Mouse (Mus musculus) stomach, postnatal 0 days (tissue): ENCODE measurements around the gene Lrrc59. TPM values are rescaled to one million over a fixed set of nuclear protein-coding genes. Genes with fewer than 3 reads are reported as not detected.

Experiments
- ATAC-seq: fragments of 200-750 bp; cut with Nextera tagmentation; 2 replicates; pipeline ENCODE4 v1.8.0; 2017; ENCODE audit not compliant: low FRiP score, low TSS enrichment
- DNase-seq: peaks from one replicate; pipeline ENCODE4 v3.0.0-alpha.2; 2016; ENCODE audit warnings: low spot score
- H3K27ac ChIP-seq: fragments of 300-500 bp; sonication (generic); replicated peaks from 2 replicates; pipeline ENCODE4 v1.5.1; 2014; ENCODE audit warnings: mild to moderate bottlenecking, control low read depth
- H3K27me3 ChIP-seq: fragments of 300-500 bp; sonication (generic); 2 replicates; pipeline ENCODE4 v1.6.1; 2014; ENCODE audit warnings: low read length; ENCODE audit not compliant: control insufficient read depth, insufficient read depth
- H3K36me3 ChIP-seq: fragments of 300-500 bp; sonication (generic); 2 replicates; pipeline ENCODE4 v1.6.1; 2014; ENCODE audit warnings: low read length, mixed read lengths; ENCODE audit not compliant: control insufficient read depth, insufficient read depth
- H3K4me1 ChIP-seq: fragments of 300-500 bp; sonication (generic); replicated peaks from 2 replicates; pipeline ENCODE4 v1.6.1; 2014; ENCODE audit warnings: antibody characterized with exemption; ENCODE audit not compliant: control insufficient read depth, insufficient read depth
- H3K4me2 ChIP-seq: fragments of 300-500 bp; sonication (generic); replicated peaks from 2 replicates; pipeline ENCODE4 v1.6.1; 2014; ENCODE audit warnings: low read depth, mild to moderate bottlenecking, control low read depth, moderate library complexity
- H3K4me3 ChIP-seq: fragments of 300-500 bp; sonication (generic); 2 replicates; pipeline ENCODE4 v1.5.1; 2014; ENCODE audit warnings: low read depth, low read length, control low read depth
- H3K9ac ChIP-seq: fragments of 300-500 bp; sonication (generic); 2 replicates; pipeline ENCODE4 v1.6.1; 2014; ENCODE audit warnings: mild to moderate bottlenecking, low read length, control low read depth, mixed read lengths
- H3K9me3 ChIP-seq: fragments of 300-500 bp; sonication (generic); 2 replicates; pipeline ENCODE4 v1.6.1; 2016; ENCODE audit warnings: low read length; ENCODE audit not compliant: control insufficient read depth
- CTCF ChIP-seq: IDR thresholded peaks from 2 replicates; pipeline ENCODE4 v1.5.1; 2016; ENCODE audit warnings: antibody characterized with exemption, low read depth, mild to moderate bottlenecking, moderate library complexity
- EP300 ChIP-seq: optimal IDR thresholded peaks from 2 replicates; pipeline ENCODE3; 2016; ENCODE audit warnings: antibody characterized with exemption
- WGBS: fragments of 180-500 bp; shearing (Covaris S2); extraction: QIAGEN DNeasy Blood & Tissue Kit; methylation state at CpG from one replicate; pipeline ENCODE4 v1.1.7; 2014; 5-methylcytosine and 5-hydroxymethylcytosine counted together
- polyA plus RNA-seq: library from polyadenylated mRNA; unstranded; fragments of >200 nt; fragmentation: Nextera tagmentation; extraction: Ambion mirVana; gene quantifications from 2 replicates; pipeline ENCODE4 v1.2.1, GENCODE M21; 2015

The Lrrc59 gene
- polyA plus RNA-seq: 101 and 109 TPM in 2 replicates

DNA sequence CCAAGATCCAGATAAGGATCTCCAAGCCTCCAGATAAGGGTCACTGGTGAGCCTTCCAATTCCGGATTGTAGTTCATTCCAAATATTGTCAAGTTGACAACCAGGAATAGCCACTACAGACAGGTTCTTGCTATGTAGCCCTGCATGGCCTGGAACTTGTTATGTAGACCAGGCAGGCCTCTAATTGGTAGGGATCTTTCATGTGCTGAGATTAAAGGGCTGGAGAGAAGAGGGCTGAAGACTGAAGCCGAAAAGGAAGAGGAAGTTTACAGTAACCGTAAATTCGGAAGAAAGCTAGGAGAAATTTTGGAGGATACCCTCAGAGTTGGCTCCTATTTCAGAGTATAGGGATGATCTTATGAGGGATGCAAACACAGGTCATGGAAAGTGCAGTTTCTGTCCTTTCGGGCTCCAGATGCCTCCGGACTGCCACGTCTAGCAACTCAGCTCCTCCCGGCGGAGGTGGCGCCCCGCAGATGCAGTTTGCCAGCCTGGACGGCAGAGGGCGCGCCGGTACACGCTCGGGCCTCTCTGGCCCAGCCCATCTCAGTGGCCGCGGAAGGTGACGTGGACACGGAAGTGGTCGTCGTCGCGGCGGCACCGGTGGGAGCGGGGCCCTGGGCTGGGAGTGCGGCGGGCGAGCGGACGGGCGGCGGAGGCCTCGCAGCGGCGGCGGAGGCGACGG is at the start of gene Lrrc59:
Lrrc59 (plus strand) TSS at position 569 of the 685 bp plus-strand sequence.
- peak within 1 kb of the TSS; percentile 86 for H3K9ac ChIP-seq
- TF ChIP-seq EP300: no peak
- TF ChIP-seq CTCF: peak; percentile 97
- H3K4me1 ChIP-seq: no peaks in the 10 kb centered on the region
- no peaks in the 10 kb centered on the region for H3K27me3 ChIP-seq
- peak; percentile 97 for DNase-seq
- peak; percentile 96 for ATAC-seq
- peak within 1 kb of the TSS; percentile 88 for H3K27ac ChIP-seq
- 5% methylated on average over 30 of the region's 41 CpGs for WGBS
- peak within 1 kb of the TSS; percentile 94 for H3K4me3 ChIP-seq
- no peaks in the 10 kb centered on the region for H3K9me3 ChIP-seq
- H3K4me2 ChIP-seq: peak within 1 kb of the TSS; percentile 95
- H3K36me3 ChIP-seq: peaks cover 13% of the 10 kb centered on the region

DNA sequence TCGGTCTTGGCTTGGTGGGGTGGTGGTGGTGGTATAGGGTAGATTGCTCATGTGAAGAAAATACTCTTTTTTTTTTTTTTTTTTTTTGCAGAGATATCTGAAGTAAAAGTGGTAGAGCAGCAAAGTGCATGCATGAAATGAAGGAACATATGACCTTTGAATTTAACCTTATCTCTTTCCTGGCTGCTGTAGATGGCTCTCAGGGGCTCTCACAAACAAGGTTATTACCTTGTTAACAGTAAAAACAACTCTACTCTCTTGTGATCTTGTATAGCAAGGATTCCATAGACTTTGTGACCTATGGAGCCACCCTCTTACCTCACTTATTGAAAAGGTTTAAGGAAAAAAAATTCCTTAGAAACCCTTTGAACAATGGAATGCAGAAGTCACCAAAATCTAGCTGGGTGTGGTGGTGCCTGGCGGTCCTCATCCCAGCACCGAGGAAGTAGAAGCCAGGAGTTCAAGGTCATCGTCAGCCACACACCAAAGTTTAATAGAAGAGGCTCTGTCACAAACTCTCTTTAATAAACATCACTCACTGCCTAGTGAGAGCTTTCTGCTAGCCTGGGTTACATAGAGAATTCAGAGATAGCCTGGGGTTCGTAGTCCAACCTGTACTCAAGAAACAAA is 49.3 kb upstream of the Lrrc59 start:
- H3K27ac ChIP-seq: no peak overlapping the region
- no peaks in the 10 kb centered on the region for H3K36me3 ChIP-seq
- 82% methylated on average over 5 of the region's 5 CpGs for WGBS
- TF ChIP-seq CTCF (no peak), EP300 (no peak)
- H3K9me3 ChIP-seq: no peaks in the 10 kb centered on the region
- no peaks in the 10 kb centered on the region for H3K4me1 ChIP-seq
- no peak overlapping the region for H3K4me3 ChIP-seq
- no peaks in the 10 kb centered on the region for H3K27me3 ChIP-seq
- no peak for ATAC-seq
- H3K4me2 ChIP-seq: no peak overlapping the region
- no peak overlapping the region for H3K9ac ChIP-seq
- no peak for DNase-seq

DNA sequence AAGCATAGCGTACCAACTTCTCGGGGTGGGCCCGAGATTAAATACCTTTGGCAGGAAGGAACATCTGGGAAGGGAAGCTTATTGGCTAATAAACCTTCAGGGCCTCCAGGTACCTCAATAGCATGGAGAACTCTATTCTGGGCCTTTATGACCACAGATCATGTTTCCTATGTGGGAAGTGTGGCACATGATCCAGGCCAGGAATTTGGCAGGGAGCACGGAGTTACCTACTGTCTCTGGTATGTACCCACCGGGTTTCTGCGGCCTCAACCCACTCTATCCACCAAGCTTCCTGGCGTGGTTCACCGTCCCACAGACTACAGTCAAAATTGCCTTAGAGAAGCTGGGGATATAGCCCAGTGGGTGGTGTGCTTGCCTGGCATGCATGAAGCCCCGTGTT is 44.5 kb upstream of the Lrrc59 start:
- Histone ChIP-seq H3K27me3 (no peaks in the 10 kb centered on the region), H3K27ac (no peak overlapping the region), H3K9ac (no peak overlapping the region), H3K4me3 (no peak overlapping the region), H3K4me1 (no peaks in the 10 kb centered on the region), H3K9me3 (no peaks in the 10 kb centered on the region), H3K36me3 (no peaks in the 10 kb centered on the region), H3K4me2 (no peak overlapping the region)
- ATAC-seq: no peak
- no peak for DNase-seq
- WGBS: 89% methylated on average over 9 of the region's 9 CpGs
- TF ChIP-seq EP300: no peak
- no peak for TF ChIP-seq CTCF

DNA sequence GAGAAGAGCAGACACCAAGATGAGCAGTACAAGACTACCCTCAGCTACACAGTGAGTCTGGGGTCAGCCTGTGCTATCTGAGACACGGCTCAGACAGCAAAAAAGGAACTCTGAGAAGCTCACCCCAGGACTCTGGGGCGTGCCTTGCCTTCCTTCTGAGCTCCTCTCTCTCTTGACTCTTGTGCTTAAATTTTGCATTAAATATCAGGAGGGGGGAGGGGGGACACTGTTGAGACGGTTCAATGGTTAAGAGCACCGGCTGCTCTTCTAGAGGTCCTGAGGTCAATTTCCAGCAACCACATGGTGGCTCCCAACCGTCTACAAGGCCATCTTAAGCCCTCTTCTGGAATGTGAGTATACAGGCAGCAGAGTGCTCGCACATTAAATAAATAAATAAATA is 42.1 kb upstream of the Lrrc59 start:
- WGBS: 80% methylated on average over 6 of the region's 6 CpGs
- H3K4me2 ChIP-seq: no peak overlapping the region

DNA sequence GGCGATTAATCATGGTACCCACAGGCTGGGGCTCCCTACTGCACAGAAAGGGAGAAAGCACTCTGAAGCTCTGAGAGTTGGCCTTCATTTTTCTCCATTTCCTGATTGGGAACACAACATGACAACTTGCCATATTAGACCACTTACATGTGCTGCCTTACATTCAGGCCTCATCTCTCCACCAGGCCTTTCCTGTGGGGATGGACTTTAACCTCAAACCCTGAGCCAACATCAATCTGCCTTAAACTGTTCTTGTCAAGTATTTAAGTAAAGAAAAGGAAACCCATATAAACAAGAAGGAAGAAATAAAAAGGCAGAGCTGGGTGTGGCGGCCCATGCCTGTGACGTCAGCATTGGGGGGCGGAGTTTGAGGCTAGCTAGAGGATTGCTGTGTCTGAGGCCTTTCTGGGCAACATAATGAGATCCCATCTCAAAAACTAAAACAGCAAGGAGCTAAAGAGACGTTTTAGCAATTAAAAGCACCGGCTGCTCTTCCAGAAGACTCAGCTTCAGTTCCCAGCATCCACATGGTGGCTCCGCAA is 33.2 kb upstream of the Lrrc59 start:
- ATAC-seq (peak; percentile 61), DNase-seq (peak; percentile 85)
- 61% methylated on average over 7 of the region's 7 CpGs for WGBS
- H3K36me3 ChIP-seq: no peaks in the 10 kb centered on the region
- no peaks in the 10 kb centered on the region for H3K4me1 ChIP-seq
- no peak overlapping the region for H3K4me3 ChIP-seq
- 0 out of 2 replicates have a peak overlapping the region, but pooled peaks have one; percentile 13 for H3K27ac ChIP-seq
- H3K27me3 ChIP-seq: no peaks in the 10 kb centered on the region
- no peak overlapping the region for H3K4me2 ChIP-seq
- no peak overlapping the region for H3K9ac ChIP-seq
- no peak for TF ChIP-seq CTCF
- no peak for TF ChIP-seq EP300
- H3K9me3 ChIP-seq: no peaks in the 10 kb centered on the region

More for the DNA sequence above, 42.1 kb upstream of the Lrrc59 start:
- no peak for TF ChIP-seq EP300
- TF ChIP-seq CTCF: no peak
- no peaks in the 10 kb centered on the region for H3K9me3 ChIP-seq
- no peak for ATAC-seq
- no peak for DNase-seq
- H3K4me1 ChIP-seq: no peaks in the 10 kb centered on the region
- H3K36me3 ChIP-seq: no peaks in the 10 kb centered on the region
- H3K9ac ChIP-seq: no peak overlapping the region
- H3K27me3 ChIP-seq: no peaks in the 10 kb centered on the region
- H3K4me3 ChIP-seq: no peak overlapping the region
- no peak overlapping the region for H3K27ac ChIP-seq

DNA sequence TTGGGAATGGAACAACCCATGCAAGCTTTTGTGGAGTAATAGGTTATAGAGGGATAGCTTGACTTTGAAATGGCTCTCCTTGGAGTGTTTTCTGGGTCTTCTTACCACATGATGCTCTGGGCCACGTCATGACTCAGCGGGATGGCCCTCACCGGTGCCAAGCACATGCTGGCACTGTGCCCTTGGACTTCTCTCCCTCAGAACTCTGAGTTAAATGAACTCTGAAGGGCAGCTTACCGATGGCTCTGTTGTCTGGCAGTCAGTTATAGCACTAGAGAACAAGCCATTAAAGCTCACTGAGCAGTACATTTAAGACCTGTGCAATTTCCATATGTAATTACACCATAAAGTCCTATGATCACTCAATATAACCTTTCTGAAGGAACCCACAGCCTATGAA is 32.2 kb upstream of the Lrrc59 start:
- Histone ChIP-seq H3K4me2 (no peak overlapping the region), H3K27ac (no peak overlapping the region), H3K4me3 (no peak overlapping the region), H3K9ac (no peak overlapping the region), H3K27me3 (no peaks in the 10 kb centered on the region), H3K9me3 (no peaks in the 10 kb centered on the region), H3K4me1 (no peaks in the 10 kb centered on the region), H3K36me3 (no peaks in the 10 kb centered on the region)
- ATAC-seq (no peak), DNase-seq (no peak)
- WGBS: 75% methylated on average over 4 of the region's 4 CpGs
- TF ChIP-seq EP300 (no peak), CTCF (no peak)
